Mouse (Mus musculus) thymus, postnatal 0 days (tissue): Measurements from ENCODE around the gene Gm17949. TPM values are rescaled to one million over a fixed set of nuclear protein-coding genes. Genes with fewer than 3 reads are reported as not detected.

Experiments
- DNase-seq: peaks from one replicate; pipeline ENCODE4 v3.0.0-alpha.2; 2015; ENCODE audit warnings: low spot score
- polyA plus RNA-seq: library from polyadenylated mRNA; unstranded; fragments of >200 nt; fragmentation: Nextera tagmentation; extraction: Ambion mirVana; gene quantifications from 2 replicates; pipeline ENCODE4 v1.2.1, GENCODE M21; 2015

Gene Gm17949
- 0.42 and 0.53 TPM in 2 replicates for polyA plus RNA-seq

- peak; percentile 100 for DNase-seq
Measured at GRCm38 (mm10) chr17:57011236-57012141, at the start of gene Gm17949, which contains the start of gene Gtf2f1. Gm17949 (plus strand) TSS chr17:57011469. Gtf2f1 (minus strand) TSS chr17:57011288.

- DNase-seq, result no peak
Measured at GRCm38 (mm10) chr17:56961880-56962279, 49.4 kb upstream of the Gm17949 start.

GRCm38 (mm10) chr17:56962642-56963405, 48.4 kb upstream of the Gm17949 start:
- no peak for DNase-seq

- DNase-seq, result no peak
Measured at GRCm38 (mm10) chr17:56963646-56964045, 47.6 kb upstream of the Gm17949 start.

- DNase-seq, result no peak
Measured at GRCm38 (mm10) chr17:56969321-56969720, 41.9 kb upstream of the Gm17949 start.

GRCm38 (mm10) chr17:56970081-56970480, 41.2 kb upstream of the Gm17949 start:
- DNase-seq, result no peak

GRCm38 (mm10) chr17:56973956-56974707, 37.1 kb upstream of the Gm17949 start:
- DNase-seq, result no peak

- DNase-seq, result no peak
Measured at GRCm38 (mm10) chr17:56974708-56975240, 36.5 kb upstream of the Gm17949 start.

- no peak for DNase-seq
Measured at GRCm38 (mm10) chr17:56975391-56975790, 35.9 kb upstream of the Gm17949 start.

GRCm38 (mm10) chr17:56976531-56977390, 34.5 kb upstream of the Gm17949 start:
- no peak for DNase-seq

GRCm38 (mm10) chr17:56979524-56979923, 31.7 kb upstream of the Gm17949 start:
- DNase-seq, result no peak

- DNase-seq, result no peak
Measured at GRCm38 (mm10) chr17:56981049-56981448, 30.2 kb upstream of the Gm17949 start.

GRCm38 (mm10) chr17:56982013-56982412, 29.3 kb upstream of the Gm17949 start, which contains the start of gene Acer1:
Acer1 (minus strand) TSS chr17:56982126.
- DNase-seq, result no peak

GRCm38 (mm10) chr17:56984886-56985285, 26.4 kb upstream of the Gm17949 start:
- no peak for DNase-seq

GRCm38 (mm10) chr17:56985656-56986055, 25.6 kb upstream of the Gm17949 start:
- DNase-seq, result no peak

- no peak for DNase-seq
Measured at GRCm38 (mm10) chr17:56986105-56986805, 25.0 kb upstream of the Gm17949 start.

- DNase-seq, result no peak
Measured at GRCm38 (mm10) chr17:56988441-56988840, 22.8 kb upstream of the Gm17949 start.

GRCm38 (mm10) chr17:56988921-56989430, 22.3 kb upstream of the Gm17949 start:
- no peak for DNase-seq

GRCm38 (mm10) chr17:56989467-56990114, 21.7 kb upstream of the Gm17949 start:
- no peak for DNase-seq
